Mouse (Mus musculus) CH12.LX (cell line): ENCODE results near the gene Gtdc1. TPM values are rescaled to one million over a fixed set of nuclear protein-coding genes. Genes with fewer than 3 reads are reported as not detected.

Source experiments
- DNase-seq: peaks from one replicate; pipeline ENCODE4 v3.0.0-alpha.2; 2013; ENCODE audit errors: extremely low read depth
- H3K27ac ChIP-seq: 2 replicates; pipeline ENCODE4 v1.5.1; 2012; ENCODE audit warnings: low read depth, mild to moderate bottlenecking, control low read depth, moderate library complexity; ENCODE audit not compliant: insufficient read depth
- H3K27me3 ChIP-seq: replicated peaks from 2 replicates; pipeline ENCODE3; 2012; ENCODE audit warnings: inconsistent platforms
- H3K36me3 ChIP-seq, 2 experiments: replicated peaks in 1 of 2; 2 replicates each; pipeline versions ENCODE3 to v1.6.1; 2012; ENCODE audit warnings: inconsistent platforms in 1 of 2, low read length in 1 of 2, mild to moderate bottlenecking in 1 of 2, mixed read lengths in 1 of 2, moderate library complexity in 1 of 2; ENCODE audit not compliant: control insufficient read depth in 1 of 2, insufficient read depth in 1 of 2
- H3K4me1 ChIP-seq, 2 experiments: 2 replicates each; pipeline ENCODE4 v1.6.1; 2012; ENCODE audit warnings: inconsistent platforms in 1 of 2, moderate library complexity in 1 of 2; ENCODE audit not compliant: insufficient read depth in 2 of 2, control insufficient read depth in 1 of 2
- H3K4me2 ChIP-seq: 2 replicates; pipeline ENCODE4 v1.6.1; 2012; ENCODE audit warnings: low read depth, mild to moderate bottlenecking, control low read depth; ENCODE audit not compliant: poor library complexity, insufficient read depth, severe bottlenecking
- H3K4me3 ChIP-seq, 3 experiments: fragments of 150-350 bp in 1 of 3; sonication (generic) in 1 of 3; replicated peaks in 1 of 3; 2 replicates each; pipeline versions ENCODE3 to v1.5.1; 2011 to 2012; ENCODE audit warnings: low read depth in 2 of 3, low read length in 2 of 3, mild to moderate bottlenecking in 2 of 3, moderate library complexity in 2 of 3, control low read depth in 1 of 3, improper control_type of control experiment in 1 of 3, inconsistent platforms in 1 of 3, mixed read lengths in 1 of 3; ENCODE audit not compliant: poor library complexity in 1 of 3
- H3K79me2 ChIP-seq: replicated peaks from 2 replicates; pipeline ENCODE4 v1.6.1; 2012; ENCODE audit warnings: mild to moderate bottlenecking, moderate library complexity; ENCODE audit not compliant: control insufficient read depth, poor library complexity, insufficient read depth, severe bottlenecking; ENCODE audit errors: extremely low read depth
- H3K9ac ChIP-seq: 2 replicates; pipeline ENCODE4 v1.6.1; 2012; ENCODE audit warnings: low read depth, mild to moderate bottlenecking, control low read depth, moderate library complexity; ENCODE audit not compliant: insufficient read depth
- H3K9me3 ChIP-seq: replicated peaks from 2 replicates; pipeline ENCODE3; 2012; ENCODE audit warnings: low read length, inconsistent platforms, mixed read lengths
- BHLHE40 ChIP-seq: IDR thresholded peaks from 2 replicates; pipeline ENCODE4 v1.6.1; 2011; ENCODE audit warnings: mild to moderate bottlenecking, low read depth, low read length, improper control_type of control experiment
- CHD1 ChIP-seq: IDR thresholded peaks from 2 replicates; pipeline ENCODE4 v1.6.1; 2012; ENCODE audit warnings: low read depth, low read length, improper control_type of control experiment, inconsistent platforms
- CHD2 ChIP-seq: IDR thresholded peaks from 2 replicates; pipeline ENCODE4 v1.6.1; 2011; ENCODE audit warnings: low read length, improper control_type of control experiment
- CTCF ChIP-seq, 2 experiments: IDR thresholded peaks in 1 of 2; conservative IDR thresholded peaks in 1 of 2; 2 replicates each; pipeline ENCODE4 v1.5.1; 2011 to 2012; ENCODE audit warnings: low read depth in 2 of 2, low read length in 2 of 2, improper control_type of control experiment in 1 of 2, inconsistent platforms in 1 of 2, mild to moderate bottlenecking in 1 of 2, moderate library complexity in 1 of 2
- E2F4 ChIP-seq: IDR thresholded peaks from 2 replicates; pipeline ENCODE4 v1.6.1; 2011; ENCODE audit warnings: low read depth, low read length, improper control_type of control experiment; ENCODE audit not compliant: insufficient replicate concordance
- ELF1 ChIP-seq: IDR thresholded peaks from 2 replicates; pipeline ENCODE4 v1.6.1; 2014; ENCODE audit warnings: low read depth, mild to moderate bottlenecking, inconsistent platforms, low read length, improper control_type of control experiment
- EP300 ChIP-seq: IDR thresholded peaks from 2 replicates; pipeline ENCODE4 v1.6.1; 2011; ENCODE audit warnings: low read length, improper control_type of control experiment
- ETS1 ChIP-seq: conservative IDR thresholded peaks from 2 replicates; pipeline ENCODE4 v1.6.1; 2012; ENCODE audit warnings: low read depth, mild to moderate bottlenecking, inconsistent platforms, low read length, improper control_type of control experiment, moderate library complexity
- IRF4 ChIP-seq: IDR thresholded peaks from 2 replicates; pipeline ENCODE4 v1.6.1; 2014; ENCODE audit warnings: low read depth, mild to moderate bottlenecking, inconsistent platforms, low read length, improper control_type of control experiment
- JUN ChIP-seq: IDR thresholded peaks from 2 replicates; pipeline ENCODE4 v1.6.1; 2011; ENCODE audit warnings: low read depth, mild to moderate bottlenecking, low read length, improper control_type of control experiment, moderate library complexity; ENCODE audit not compliant: insufficient read depth
- JUND ChIP-seq: conservative IDR thresholded peaks from 2 replicates; pipeline ENCODE4 v1.6.1; 2011; ENCODE audit warnings: low read depth, low read length, improper control_type of control experiment
- MAFK ChIP-seq: IDR thresholded peaks from 2 replicates; pipeline ENCODE4 v1.6.1; 2011; ENCODE audit warnings: low read length, improper control_type of control experiment; ENCODE audit not compliant: insufficient replicate concordance
- MAX ChIP-seq: IDR thresholded peaks from 2 replicates; pipeline ENCODE4 v1.6.1; 2011; ENCODE audit warnings: low read length, improper control_type of control experiment
- MEF2A ChIP-seq: IDR thresholded peaks from 2 replicates; pipeline ENCODE4 v1.6.1; 2014; ENCODE audit warnings: low read depth, mild to moderate bottlenecking, inconsistent platforms, low read length, improper control_type of control experiment, borderline replicate concordance
- MXI1 ChIP-seq: IDR thresholded peaks from 2 replicates; pipeline ENCODE4 v1.6.1; 2011; ENCODE audit warnings: mild to moderate bottlenecking, low read depth, low read length, improper control_type of control experiment
- NELFE ChIP-seq: IDR thresholded peaks from 2 replicates; pipeline ENCODE4 v1.6.1; 2011; ENCODE audit warnings: low read depth, low read length, improper control_type of control experiment
- PAX5 ChIP-seq: IDR thresholded peaks from 2 replicates; pipeline ENCODE4 v1.6.1; 2012; ENCODE audit warnings: low read length, inconsistent platforms, mixed read lengths
- POLR2AphosphoS2 ChIP-seq: IDR thresholded peaks from 2 replicates; pipeline ENCODE4 v1.6.1; 2011; ENCODE audit warnings: low read depth, low read length, improper control_type of control experiment
- RAD21 ChIP-seq: IDR thresholded peaks from 2 replicates; pipeline ENCODE4 v1.6.1; 2011; ENCODE audit warnings: low read depth, mild to moderate bottlenecking, low read length, improper control_type of control experiment, moderate library complexity
- SIN3A ChIP-seq: IDR thresholded peaks from 2 replicates; pipeline ENCODE4 v1.6.1; 2012; ENCODE audit warnings: low read length, improper control_type of control experiment, inconsistent platforms
- SMC3 ChIP-seq: IDR thresholded peaks from 2 replicates; pipeline ENCODE4 v1.6.1; 2011; ENCODE audit warnings: low read depth, low read length, improper control_type of control experiment
- TBP ChIP-seq: conservative IDR thresholded peaks from 2 replicates; pipeline ENCODE4 v1.6.1; 2011; ENCODE audit warnings: low read depth, low read length, improper control_type of control experiment
- ZC3H11A ChIP-seq: IDR thresholded peaks from 2 replicates; pipeline ENCODE4 v1.6.1; 2012; ENCODE audit warnings: low read depth, mild to moderate bottlenecking, inconsistent platforms, low read length, improper control_type of control experiment
- ZKSCAN1 ChIP-seq: IDR thresholded peaks from 2 replicates; pipeline ENCODE4 v1.6.1; 2012; ENCODE audit warnings: low read depth, inconsistent platforms, low read length, improper control_type of control experiment, borderline replicate concordance
- ZMIZ1 ChIP-seq: IDR thresholded peaks from 2 replicates; pipeline ENCODE4 v1.6.1; 2012; ENCODE audit warnings: low read depth, mild to moderate bottlenecking, inconsistent platforms, low read length, improper control_type of control experiment
- ZNF384 ChIP-seq: IDR thresholded peaks from 2 replicates; pipeline ENCODE4 v1.6.1; 2012; ENCODE audit warnings: low read depth, low read length, improper control_type of control experiment, inconsistent platforms
- dilution Hi-C: fragments of 300-500 bp; cut with MboI; formaldehyde crosslinking; loops from 2 replicates; pipeline ENCODE4 v1.14.3; 2020; ENCODE audit warnings: low sequenced_read_pairs; ENCODE audit not compliant: extremely low pct_unique_long_range_greater_than_20kb, extremely low pct_ligation_motif_present
- in situ Hi-C: fragments of 300-500 bp; cut with MboI; formaldehyde crosslinking; loops from 3 replicates; pipeline ENCODE4 v1.14.3; 2019; ENCODE audit warnings: low sequenced_read_pairs, low pct_ligation_motif_present, low pct_unique_long_range_greater_than_20kb, mixed read lengths
- polyA plus RNA-seq: library from polyadenylated mRNA; unstranded; fragments of >175 nt; gene quantifications from 2 replicates; pipeline ENCODE4 v1.2.1, GENCODE M21; 2012; ENCODE audit warnings: low read depth; ENCODE audit not compliant: insufficient read length
- total RNA-seq, 2 experiments: library from RNA; depleted of rRNA; stranded (reverse); fragments of 300-350 nt in 1 of 2; fragments of >200 nt in 1 of 2; gene quantifications; 2 replicates each; pipeline ENCODE4 v1.2.3; 2012 to 2014

Gene Gtdc1
- total RNA-seq (2012; rRNA removed), result 10.6 and 15.8 TPM in 2 replicates
- total RNA-seq (2014; rRNA removed), result 18.2 and 19.2 TPM in 2 replicates
- 9.3 and 11.1 TPM in 2 replicates for polyA plus RNA-seq

DNA sequence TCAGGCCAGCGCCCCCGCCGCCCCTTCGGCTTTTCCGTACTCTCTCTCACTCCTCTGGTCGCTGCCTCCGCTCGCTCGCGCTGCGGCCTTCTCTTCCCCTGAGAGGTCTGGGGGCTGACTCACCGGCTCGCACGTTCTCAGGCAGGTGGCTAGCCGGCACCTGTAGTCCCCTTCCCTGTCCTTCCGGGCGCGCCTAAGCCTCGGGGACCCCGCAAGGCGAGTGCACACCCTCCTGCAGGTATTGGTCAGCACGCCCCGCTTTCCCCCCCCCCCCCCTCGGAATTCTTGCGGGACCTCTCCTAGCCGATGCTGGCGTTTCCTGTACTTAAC, at the start of gene Gtdc1:
TSS of gene Gtdc1 (minus strand) at position 176 of the 330 bp plus-strand sequence.
- H3K36me3 ChIP-seq, result peaks cover 0 to 6% of the 10 kb centered on the region in 2 experiments
- dilution Hi-C loops, result no loop called here
- peaks cover 15% of the 10 kb centered on the region for H3K79me2 ChIP-seq
- H3K27me3 ChIP-seq, result no peaks in the 10 kb centered on the region
- H3K4me2 ChIP-seq, result peak within 1 kb of the TSS; percentile 83
- peaks cover 6 to 33% of the 10 kb centered on the region in 2 experiments; a peak in 3 of 4 replicates for H3K4me1 ChIP-seq
- TF ChIP-seq CHD1, result no peak
- peak; percentile 69 for TF ChIP-seq BHLHE40
- no peak for TF ChIP-seq ZMIZ1
- no peak; the same call in 1 of the 2 replicates for TF ChIP-seq SMC3
- TF ChIP-seq MAX, result no peak
- 0 out of 2 replicates have a peak, but pooled peaks have one; percentile 25 for TF ChIP-seq ELF1
- no peak for TF ChIP-seq IRF4
- TF ChIP-seq, all 38 proteins: peak for 2
- in situ Hi-C loops, result loop anchor here (10.0 kb wide), 2 partner anchors 177 to 273 kb away; no protein-coding TSS in a partner anchor
- Histone ChIP-seq H3K9ac (peak within 1 kb of the TSS; percentile 81), H3K4me3 (peak within 1 kb of the TSS; percentile 69 to 83 (median 71)), H3K9me3 (no peaks in the 10 kb centered on the region), H3K27ac (peak within 1 kb of the TSS; percentile 86)
- no peak for DNase-seq

DNA sequence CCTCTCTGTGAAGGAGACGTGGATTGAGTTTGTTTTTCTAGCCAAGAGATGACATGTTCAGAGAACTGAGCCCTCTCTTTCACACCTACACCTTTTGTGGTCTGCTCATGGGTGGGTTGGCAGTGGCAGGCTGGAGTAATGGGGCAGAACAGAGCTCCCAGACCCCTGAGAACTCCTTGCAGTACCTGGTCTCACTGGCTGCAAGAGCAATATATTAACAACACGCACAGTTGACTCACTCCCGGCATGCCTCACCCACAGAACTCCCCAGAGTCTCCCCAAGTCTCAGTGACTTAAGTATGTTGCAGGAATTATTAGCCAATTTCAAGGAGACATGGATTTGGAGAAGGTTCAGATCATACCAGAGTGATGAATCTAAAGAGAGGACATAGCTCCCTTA, 49.6 kb upstream of the Gtdc1 start:
- H3K4me3 ChIP-seq, result no peak overlapping the region
- dilution Hi-C loops, result no loop called here

DNA sequence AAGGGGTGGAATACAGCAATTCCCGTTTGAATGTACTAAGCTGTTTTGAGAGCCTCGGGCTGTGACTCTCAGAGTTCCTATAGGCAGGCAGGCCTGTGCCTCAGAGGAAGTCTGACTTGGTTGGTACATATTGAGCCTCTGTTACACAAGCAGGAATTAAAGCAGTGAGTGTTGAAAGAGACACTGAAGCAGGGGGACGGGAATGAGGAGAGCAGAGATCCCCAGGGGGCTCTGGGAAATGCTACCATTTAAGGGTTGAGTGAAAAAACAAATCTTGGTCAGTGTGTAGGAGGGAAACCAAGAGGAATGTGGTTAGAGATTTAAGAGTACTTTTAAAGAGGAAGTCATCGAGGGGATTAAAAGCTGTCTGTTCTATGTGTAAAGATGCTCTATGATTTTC, 49.0 kb upstream of the Gtdc1 start:
- Histone ChIP-seq H3K27me3 (no peaks in the 10 kb centered on the region), H3K27ac (no peak overlapping the region), H3K9ac (no peak overlapping the region), H3K36me3 (no peaks in the 10 kb centered on the region), H3K9me3 (no peaks in the 10 kb centered on the region), H3K79me2 (no peaks in the 10 kb centered on the region), H3K4me3 (no peak overlapping the region), H3K4me2 (no peak overlapping the region), H3K4me1 (peaks cover 5 to 43% of the 10 kb centered on the region in 2 experiments; a peak in 3 of 4 replicates)
- in situ Hi-C loops, result no loop called here
- peak; percentile 37 for DNase-seq
- dilution Hi-C loops, result no loop called here
- TF ChIP-seq CHD2, result no peak
- TF ChIP-seq EP300, result no peak
- no peak for TF ChIP-seq JUND
- no peak for TF ChIP-seq TBP
- TF ChIP-seq MXI1, result no peak
- no peak for TF ChIP-seq BHLHE40
- TF ChIP-seq E2F4, result no peak
- TF ChIP-seq ZKSCAN1, result no peak
- TF ChIP-seq PAX5, result no peak
- TF ChIP-seq MAFK, result no peak
- no peak for TF ChIP-seq IRF4
- TF ChIP-seq ZNF384, result no peak
- no peak for TF ChIP-seq ETS1
- TF ChIP-seq CTCF (conservative IDR thresholded peaks at IDR 0.05 in 1 of 2, IDR thresholded peaks at IDR 0.05 in 1 of 2; ENCODE audit: low read depth in 2 of 2, low read length in 2 of 2), result no peak
- no peak for TF ChIP-seq NELFE
- no peak for TF ChIP-seq RAD21
- no peak for TF ChIP-seq ZC3H11A
- no peak for TF ChIP-seq SIN3A

More for the DNA sequence above, 49.6 kb upstream of the Gtdc1 start:
- no peaks in the 10 kb centered on the region for H3K79me2 ChIP-seq
- peaks cover 8 to 49% of the 10 kb centered on the region in 2 experiments; a peak in 3 of 4 replicates for H3K4me1 ChIP-seq
- no peak overlapping the region for H3K4me2 ChIP-seq
- in situ Hi-C loops, result no loop called here
- DNase-seq, result no peak
- no peaks in the 10 kb centered on the region for H3K9me3 ChIP-seq
- TF ChIP-seq JUN, result no peak
- TF ChIP-seq ZNF384, result no peak
- no peak for TF ChIP-seq POLR2AphosphoS2
- no peak for TF ChIP-seq ZC3H11A
- TF ChIP-seq SIN3A, result no peak
- TF ChIP-seq BHLHE40, result no peak
- TF ChIP-seq MEF2A, result no peak
- TF ChIP-seq NELFE, result no peak
- no peak for TF ChIP-seq RAD21
- TF ChIP-seq MAFK, result no peak
- TF ChIP-seq, all 38 proteins: peak for 0
- Histone ChIP-seq H3K9ac (no peak overlapping the region), H3K27me3 (no peaks in the 10 kb centered on the region), H3K36me3 (no peaks in the 10 kb centered on the region), H3K27ac (no peak overlapping the region)
